Mouse (Mus musculus): ENCODE data around the gene 1700034J05Rik. TPM values are rescaled to one million over a fixed set of nuclear protein-coding genes. Genes with fewer than 3 reads are reported as not detected.

Gene 1700034J05Rik
- 0.31 and 0.57 TPM in 2 replicates for polyA plus RNA-seq (2014; fragmentation: Nextera tagmentation; extraction: Ambion mirVana)

- no peak within 1 kb of the TSS for H3K9ac ChIP-seq (ENCODE audit: low read depth, low read length)
- no peaks in the 10 kb centered on the region for H3K9me3 ChIP-seq (ENCODE audit: control insufficient read depth, low read length)
- no peak within 1 kb of the TSS for H3K4me3 ChIP-seq (ENCODE audit: low read depth, low read length)
- H3K27me3 ChIP-seq (replicated peaks; ENCODE audit: control insufficient read depth, insufficient read depth, low read length): no peaks in the 10 kb centered on the region
- WGBS: 82% methylated on average over 1 of the region's 1 CpGs
- peak; percentile 45 for DNase-seq (ENCODE audit: low spot score)
- H3K4me2 ChIP-seq (ENCODE audit: low read depth, low read length): no peak within 1 kb of the TSS
- H3K27ac ChIP-seq (replicated peaks; ENCODE audit: low read depth, low read length): no peak within 1 kb of the TSS
- ATAC-seq (ENCODE audit: low read depth): no peak
- no peaks in the 10 kb centered on the region for H3K36me3 ChIP-seq (ENCODE audit: control insufficient read depth, insufficient read depth, low read length)
- H3K4me1 ChIP-seq (ENCODE audit: control insufficient read depth, insufficient read depth, low read length): peaks cover 11% of the 10 kb centered on the region; the same call in 1 of the 2 replicates
Measured at GRCm38 (mm10) chr6:146954258-146954657, at the start of gene 1700034J05Rik. TSS of gene 1700034J05Rik (minus strand) at chr6:146954422.

DNA sequence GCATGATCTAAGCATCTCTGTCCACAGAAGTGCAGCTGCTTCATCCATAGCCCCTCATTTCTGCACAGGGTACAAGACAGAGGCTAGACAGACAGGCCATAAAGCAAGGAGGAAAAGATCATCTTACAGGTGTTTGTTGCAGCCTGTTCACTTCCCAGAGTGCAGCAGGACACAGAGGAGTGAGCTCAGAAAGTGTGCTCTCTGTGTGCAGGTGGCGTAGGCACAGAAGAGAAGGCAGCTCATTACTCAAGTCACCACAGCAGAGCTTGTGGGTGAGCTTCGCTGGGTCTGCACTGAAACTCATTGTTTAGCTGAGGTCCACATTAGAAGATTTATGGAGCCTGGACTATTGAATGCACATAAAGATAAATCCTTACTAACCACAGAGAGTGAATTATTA lies 45.5 kb upstream of the 1700034J05Rik start:
- DNase-seq (ENCODE audit: low spot score) (no peak), ATAC-seq (ENCODE audit: low read depth) (no peak)
- Histone ChIP-seq H3K27ac (replicated peaks; ENCODE audit: low read depth, low read length) (no peak overlapping the region), H3K9me3 (ENCODE audit: control insufficient read depth, low read length) (no peaks in the 10 kb centered on the region), H3K36me3 (ENCODE audit: control insufficient read depth, insufficient read depth, low read length) (peaks cover 65% of the 10 kb centered on the region), H3K4me1 (ENCODE audit: control insufficient read depth, insufficient read depth, low read length) (no peaks in the 10 kb centered on the region), H3K9ac (ENCODE audit: low read depth, low read length) (no peak overlapping the region), H3K4me2 (ENCODE audit: low read depth, low read length) (no peak overlapping the region), H3K27me3 (replicated peaks; ENCODE audit: control insufficient read depth, insufficient read depth, low read length) (no peaks in the 10 kb centered on the region), H3K4me3 (ENCODE audit: low read depth, low read length) (no peak overlapping the region)
- WGBS: 80% methylated on average over 2 of the region's 2 CpGs

GRCm38 (mm10) chr6:146999302-146999701 lies 45.1 kb upstream of the 1700034J05Rik start:
- DNase-seq (ENCODE audit: low spot score) (no peak), ATAC-seq (ENCODE audit: low read depth) (no peak)
- WGBS: 81% methylated on average over 9 of the region's 9 CpGs
- peaks cover 65% of the 10 kb centered on the region for H3K36me3 ChIP-seq (ENCODE audit: control insufficient read depth, insufficient read depth, low read length)
- no peaks in the 10 kb centered on the region for H3K27me3 ChIP-seq (replicated peaks; ENCODE audit: control insufficient read depth, insufficient read depth, low read length)
- no peaks in the 10 kb centered on the region for H3K4me1 ChIP-seq (ENCODE audit: control insufficient read depth, insufficient read depth, low read length)
- no peak overlapping the region for H3K27ac ChIP-seq (replicated peaks; ENCODE audit: low read depth, low read length)
- no peaks in the 10 kb centered on the region for H3K9me3 ChIP-seq (ENCODE audit: control insufficient read depth, low read length)
- H3K9ac ChIP-seq (ENCODE audit: low read depth, low read length): no peak overlapping the region
- no peak overlapping the region for H3K4me2 ChIP-seq (ENCODE audit: low read depth, low read length)
- no peak overlapping the region for H3K4me3 ChIP-seq (ENCODE audit: low read depth, low read length)

DNA sequence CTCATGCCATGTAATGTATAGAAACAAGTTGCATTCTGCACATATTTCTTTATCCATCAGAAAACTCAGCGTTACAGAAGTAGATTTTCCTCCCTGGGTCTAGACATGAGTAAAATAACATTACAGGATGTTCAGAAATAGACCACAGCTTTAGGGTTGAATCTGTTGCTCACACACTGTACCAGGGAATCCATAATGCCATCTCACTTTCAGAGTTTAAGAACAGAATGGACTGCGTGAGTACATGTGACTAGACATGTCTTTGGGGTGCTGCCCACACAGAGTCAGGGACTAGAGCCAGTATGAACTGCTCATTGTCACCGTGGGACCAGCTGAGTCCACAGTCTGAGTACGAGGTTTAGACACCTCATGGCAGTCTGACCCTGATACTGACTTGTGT lies 44.5 kb upstream of the 1700034J05Rik start:
- ATAC-seq (ENCODE audit: low read depth) (no peak), DNase-seq (ENCODE audit: low spot score) (no peak)
- Histone ChIP-seq H3K27me3 (replicated peaks; ENCODE audit: control insufficient read depth, insufficient read depth, low read length) (no peaks in the 10 kb centered on the region), H3K4me1 (ENCODE audit: control insufficient read depth, insufficient read depth, low read length) (no peaks in the 10 kb centered on the region), H3K9ac (ENCODE audit: low read depth, low read length) (no peak overlapping the region), H3K4me2 (ENCODE audit: low read depth, low read length) (no peak overlapping the region), H3K27ac (replicated peaks; ENCODE audit: low read depth, low read length) (no peak overlapping the region), H3K36me3 (ENCODE audit: control insufficient read depth, insufficient read depth, low read length) (peaks cover 60% of the 10 kb centered on the region), H3K9me3 (ENCODE audit: control insufficient read depth, low read length) (no peaks in the 10 kb centered on the region), H3K4me3 (ENCODE audit: low read depth, low read length) (no peak overlapping the region)
- 90% methylated on average over 4 of the region's 4 CpGs for WGBS

GRCm38 (mm10) chr6:146997006-146997405 lies 42.8 kb upstream of the 1700034J05Rik start:
- peaks cover 59% of the 10 kb centered on the region for H3K36me3 ChIP-seq (ENCODE audit: control insufficient read depth, insufficient read depth, low read length)
- no peaks in the 10 kb centered on the region for H3K9me3 ChIP-seq (ENCODE audit: control insufficient read depth, low read length)
- H3K4me3 ChIP-seq (ENCODE audit: low read depth, low read length): no peak overlapping the region
- H3K4me1 ChIP-seq (ENCODE audit: control insufficient read depth, insufficient read depth, low read length): no peaks in the 10 kb centered on the region
- no peak for ATAC-seq (ENCODE audit: low read depth)
- H3K27ac ChIP-seq (replicated peaks; ENCODE audit: low read depth, low read length): no peak overlapping the region
- H3K9ac ChIP-seq (ENCODE audit: low read depth, low read length): no peak overlapping the region
- H3K27me3 ChIP-seq (replicated peaks; ENCODE audit: control insufficient read depth, insufficient read depth, low read length): no peaks in the 10 kb centered on the region
- no peak overlapping the region for H3K4me2 ChIP-seq (ENCODE audit: low read depth, low read length)
- DNase-seq (ENCODE audit: low spot score): no peak
- WGBS: 87% methylated on average over 6 of the region's 6 CpGs

DNA sequence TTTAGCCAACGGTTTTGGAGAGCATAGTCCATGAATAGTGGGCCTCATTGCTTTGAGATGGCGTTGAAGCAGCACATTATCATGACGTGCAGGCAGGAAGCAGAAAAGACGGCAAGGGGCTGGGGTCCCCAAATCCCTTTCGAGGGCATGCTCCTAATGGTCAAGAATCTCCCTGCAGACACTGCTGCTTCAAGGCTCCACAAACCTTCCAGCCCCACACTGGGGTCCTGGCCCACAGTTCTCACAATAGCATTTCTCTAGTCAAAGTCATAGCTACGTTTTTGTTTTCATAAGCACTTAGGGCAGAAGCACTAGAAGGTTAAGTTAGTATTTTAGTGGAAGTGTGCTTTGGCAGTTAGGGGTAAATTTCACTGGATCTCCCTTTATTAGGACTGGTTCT lies 41.7 kb upstream of the 1700034J05Rik start:
- no peak overlapping the region for H3K4me2 ChIP-seq (ENCODE audit: low read depth, low read length)
- H3K9ac ChIP-seq (ENCODE audit: low read depth, low read length): no peak overlapping the region
- 87% methylated on average over 6 of the region's 6 CpGs for WGBS
- no peaks in the 10 kb centered on the region for H3K9me3 ChIP-seq (ENCODE audit: control insufficient read depth, low read length)
- H3K4me3 ChIP-seq (ENCODE audit: low read depth, low read length): no peak overlapping the region
- no peaks in the 10 kb centered on the region for H3K27me3 ChIP-seq (replicated peaks; ENCODE audit: control insufficient read depth, insufficient read depth, low read length)
- peaks cover 48% of the 10 kb centered on the region for H3K36me3 ChIP-seq (ENCODE audit: control insufficient read depth, insufficient read depth, low read length)
- H3K27ac ChIP-seq (replicated peaks; ENCODE audit: low read depth, low read length): no peak overlapping the region
- no peak for DNase-seq (ENCODE audit: low spot score)
- ATAC-seq (ENCODE audit: low read depth): no peak
- no peaks in the 10 kb centered on the region for H3K4me1 ChIP-seq (ENCODE audit: control insufficient read depth, insufficient read depth, low read length)

DNA sequence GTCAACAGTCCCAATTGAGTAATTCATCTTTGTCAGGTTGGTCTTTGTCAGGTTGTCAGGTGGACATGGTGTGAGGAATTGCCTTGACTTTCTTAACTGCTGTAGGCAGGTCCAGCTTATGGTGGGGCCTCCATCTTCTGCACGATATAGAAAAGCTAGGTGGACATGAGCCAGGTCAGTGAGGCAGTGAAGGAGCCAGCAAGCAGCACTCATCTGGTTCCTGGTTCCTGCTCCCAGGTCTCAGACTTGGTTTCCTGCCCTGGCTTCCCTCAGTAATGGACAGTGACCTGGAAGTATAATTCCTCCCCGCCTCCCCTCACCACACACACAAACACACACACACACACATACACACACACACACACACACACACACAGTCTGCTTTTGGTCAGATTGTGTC lies 41.2 kb upstream of the 1700034J05Rik start:
- Histone ChIP-seq H3K4me2 (ENCODE audit: low read depth, low read length) (no peak overlapping the region), H3K9ac (ENCODE audit: low read depth, low read length) (no peak overlapping the region), H3K4me1 (ENCODE audit: control insufficient read depth, insufficient read depth, low read length) (no peaks in the 10 kb centered on the region), H3K36me3 (ENCODE audit: control insufficient read depth, insufficient read depth, low read length) (peaks cover 44% of the 10 kb centered on the region), H3K27me3 (replicated peaks; ENCODE audit: control insufficient read depth, insufficient read depth, low read length) (no peaks in the 10 kb centered on the region), H3K9me3 (ENCODE audit: control insufficient read depth, low read length) (no peaks in the 10 kb centered on the region), H3K27ac (replicated peaks; ENCODE audit: low read depth, low read length) (no peak overlapping the region), H3K4me3 (ENCODE audit: low read depth, low read length) (no peak overlapping the region)
- no peak for DNase-seq (ENCODE audit: low spot score)
- no peak for ATAC-seq (ENCODE audit: low read depth)
- WGBS: 82% methylated on average over 2 of the region's 2 CpGs

GRCm38 (mm10) chr6:146994236-146994635 lies 40.0 kb upstream of the 1700034J05Rik start:
- H3K27me3 ChIP-seq (replicated peaks; ENCODE audit: control insufficient read depth, insufficient read depth, low read length): no peaks in the 10 kb centered on the region
- peaks cover 37% of the 10 kb centered on the region for H3K36me3 ChIP-seq (ENCODE audit: control insufficient read depth, insufficient read depth, low read length)
- ATAC-seq (ENCODE audit: low read depth): no peak
- WGBS: 44% methylated on average over 5 of the region's 5 CpGs
- no peak overlapping the region for H3K9ac ChIP-seq (ENCODE audit: low read depth, low read length)
- no peaks in the 10 kb centered on the region for H3K4me1 ChIP-seq (ENCODE audit: control insufficient read depth, insufficient read depth, low read length)
- H3K27ac ChIP-seq (replicated peaks; ENCODE audit: low read depth, low read length): no peak overlapping the region
- no peak overlapping the region for H3K4me3 ChIP-seq (ENCODE audit: low read depth, low read length)
- peak; percentile 80 for DNase-seq (ENCODE audit: low spot score)
- no peak overlapping the region for H3K4me2 ChIP-seq (ENCODE audit: low read depth, low read length)
- no peaks in the 10 kb centered on the region for H3K9me3 ChIP-seq (ENCODE audit: control insufficient read depth, low read length)

- WGBS: 47% methylated on average over 3 of the region's 3 CpGs
- DNase-seq (ENCODE audit: low spot score): peak; percentile 77
- H3K27ac ChIP-seq (replicated peaks; ENCODE audit: low read depth, low read length): no peak overlapping the region
- peaks cover 3% of the 10 kb centered on the region for H3K4me1 ChIP-seq (ENCODE audit: control insufficient read depth, insufficient read depth, low read length)
- no peaks in the 10 kb centered on the region for H3K9me3 ChIP-seq (ENCODE audit: control insufficient read depth, low read length)
- no peaks in the 10 kb centered on the region for H3K27me3 ChIP-seq (replicated peaks; ENCODE audit: control insufficient read depth, insufficient read depth, low read length)
- H3K36me3 ChIP-seq (ENCODE audit: control insufficient read depth, insufficient read depth, low read length): peaks cover 5% of the 10 kb centered on the region; the same call in 1 of the 2 replicates
- peak; percentile 68 for ATAC-seq (ENCODE audit: low read depth)
- no peak overlapping the region for H3K4me2 ChIP-seq (ENCODE audit: low read depth, low read length)
- H3K9ac ChIP-seq (ENCODE audit: low read depth, low read length): no peak overlapping the region
- no peak overlapping the region for H3K4me3 ChIP-seq (ENCODE audit: low read depth, low read length)
Measured at GRCm38 (mm10) chr6:146984569-146984968, 30.3 kb upstream of the 1700034J05Rik start.
